Mouse (Mus musculus) ES-Bruce4 (cell line): ENCODE measurements around the gene Lamc2.

Experiments
- CTCF ChIP-seq: IDR thresholded peaks from one replicate; pipeline ENCODE4 v1.8.1; 2011; ENCODE audit warnings: low read depth, low read length
- POLR2A ChIP-seq: IDR thresholded peaks from one replicate; pipeline ENCODE4 v1.8.1; 2011; ENCODE audit warnings: low read length; ENCODE audit not compliant: insufficient read depth

- TF ChIP-seq CTCF, result no peak
- TF ChIP-seq POLR2A, result no peak
These were observed 96.2 kb downstream of the Lamc2 start for GRCm38 (mm10) chr1:153090081-153090480.
